Mouse (Mus musculus): ENCODE measurements at regions not wholly inside any gene's neighbourhood (a gene's known extent, or its start where the extent isn't known, plus 50 kb on each side); places are given as distances from the start of the nearest gene placed in this dataset. TPM values are rescaled to one million over a fixed set of nuclear protein-coding genes. Genes with fewer than 3 reads are reported as not detected.

DNA sequence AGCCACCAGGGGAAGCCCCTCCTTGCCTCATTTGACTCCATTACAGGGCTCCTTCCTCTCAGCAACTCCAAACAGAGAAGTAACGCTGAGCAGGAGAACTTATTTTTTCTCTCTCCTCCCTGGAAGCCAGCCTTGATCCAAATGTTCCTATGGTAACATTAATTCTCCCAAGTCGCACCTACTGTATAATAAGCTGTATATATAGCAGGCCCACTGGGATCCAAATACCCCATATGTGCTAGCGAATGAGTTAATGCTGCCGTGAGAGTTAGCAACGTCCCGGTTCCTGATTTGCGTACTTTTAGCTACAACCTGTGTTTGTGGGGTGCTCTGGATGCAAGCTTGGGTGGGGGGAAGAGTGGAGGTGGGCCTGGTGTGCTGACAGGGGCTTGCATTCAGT, 75.4 kb upstream of the Zfp507 start:
- DNase-seq (ENCODE audit: low spot score): no peak
- no peaks in the 10 kb centered on the region for H3K36me3 ChIP-seq (ENCODE audit: control insufficient read depth, insufficient read depth, low read length)
- no peak overlapping the region for H3K27ac ChIP-seq (replicated peaks)
- WGBS: 62% methylated on average over 7 of the region's 7 CpGs
- ATAC-seq (ENCODE audit: low FRiP score, low TSS enrichment): no peak
- H3K4me3 ChIP-seq (ENCODE audit: low read depth, low read length): no peak overlapping the region
- no peak overlapping the region for H3K4me2 ChIP-seq (replicated peaks; ENCODE audit: low read depth)
- no peak overlapping the region for H3K9ac ChIP-seq (ENCODE audit: low read length)
- H3K9me3 ChIP-seq (ENCODE audit: control insufficient read depth, low read length): no peaks in the 10 kb centered on the region
- no peaks in the 10 kb centered on the region for H3K4me1 ChIP-seq (replicated peaks; ENCODE audit: control insufficient read depth, insufficient read depth)
- no peaks in the 10 kb centered on the region for H3K27me3 ChIP-seq (ENCODE audit: control insufficient read depth, insufficient read depth, low read length)
- TF ChIP-seq CTCF (IDR thresholded peaks at IDR 0.05; ENCODE audit: low read depth) (no peak), EP300 (optimal IDR thresholded peaks at IDR 0.05) (no peak)

- H3K4me1 ChIP-seq (replicated peaks; ENCODE audit: control insufficient read depth, insufficient read depth): no peaks in the 10 kb centered on the region
- no peak for DNase-seq (ENCODE audit: low spot score)
- H3K4me2 ChIP-seq (replicated peaks; ENCODE audit: low read depth): no peak overlapping the region
- TF ChIP-seq EP300 (optimal IDR thresholded peaks at IDR 0.05) (no peak), CTCF (IDR thresholded peaks at IDR 0.05; ENCODE audit: low read depth) (no peak)
- ATAC-seq (ENCODE audit: low FRiP score, low TSS enrichment): no peak
- no peaks in the 10 kb centered on the region for H3K27me3 ChIP-seq (ENCODE audit: control insufficient read depth, insufficient read depth, low read length)
- no peak overlapping the region for H3K4me3 ChIP-seq (ENCODE audit: low read depth, low read length)
- WGBS: 62% methylated on average over 10 of the region's 10 CpGs
- no peak overlapping the region for H3K9ac ChIP-seq (ENCODE audit: low read length)
- H3K9me3 ChIP-seq (ENCODE audit: control insufficient read depth, low read length): no peaks in the 10 kb centered on the region
- H3K27ac ChIP-seq (replicated peaks): no peak overlapping the region
- no peaks in the 10 kb centered on the region for H3K36me3 ChIP-seq (ENCODE audit: control insufficient read depth, insufficient read depth, low read length)
Measured at GRCm38 (mm10) chr7:35861049-35861448, 58.2 kb upstream of the Zfp507 start.

GRCm38 (mm10) chr7:35859601-35860000, 56.8 kb upstream of the Zfp507 start:
- peak; percentile 27 for DNase-seq (ENCODE audit: low spot score)
- Histone ChIP-seq H3K27ac (replicated peaks) (no peak overlapping the region), H3K4me3 (ENCODE audit: low read depth, low read length) (no peak overlapping the region), H3K36me3 (ENCODE audit: control insufficient read depth, insufficient read depth, low read length) (no peaks in the 10 kb centered on the region), H3K27me3 (ENCODE audit: control insufficient read depth, insufficient read depth, low read length) (no peaks in the 10 kb centered on the region), H3K4me1 (replicated peaks; ENCODE audit: control insufficient read depth, insufficient read depth) (no peaks in the 10 kb centered on the region), H3K4me2 (replicated peaks; ENCODE audit: low read depth) (no peak overlapping the region), H3K9me3 (ENCODE audit: control insufficient read depth, low read length) (no peaks in the 10 kb centered on the region), H3K9ac (ENCODE audit: low read length) (no peak overlapping the region)
- no peak for ATAC-seq (ENCODE audit: low FRiP score, low TSS enrichment)
- TF ChIP-seq CTCF (IDR thresholded peaks at IDR 0.05; ENCODE audit: low read depth) (peak; percentile 72), EP300 (optimal IDR thresholded peaks at IDR 0.05) (no peak)
- 22% methylated on average over 3 of the region's 3 CpGs for WGBS

DNA sequence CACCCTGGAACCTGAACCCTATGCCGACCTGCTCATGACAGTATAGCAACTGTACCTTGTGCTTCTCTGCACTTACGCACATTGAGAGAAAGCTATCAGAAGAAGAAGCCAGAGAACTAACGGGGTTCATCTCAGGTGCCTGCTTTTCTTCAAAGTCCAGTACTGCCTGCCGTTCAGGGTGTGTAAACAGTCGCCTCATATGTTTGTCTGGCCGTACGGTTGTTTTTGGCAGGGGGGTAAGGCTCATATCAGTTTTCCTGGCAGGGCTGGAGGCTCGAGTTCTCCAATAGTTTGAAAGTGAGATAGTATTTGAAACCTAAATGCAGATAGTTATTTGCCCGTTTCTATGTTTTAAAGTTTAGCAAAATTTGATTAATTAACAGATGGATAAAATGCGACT, 54.9 kb upstream of the Zfp507 start:
- Histone ChIP-seq H3K9me3 (ENCODE audit: control insufficient read depth, low read length) (no peaks in the 10 kb centered on the region), H3K27me3 (ENCODE audit: control insufficient read depth, insufficient read depth, low read length) (no peaks in the 10 kb centered on the region), H3K36me3 (ENCODE audit: control insufficient read depth, insufficient read depth, low read length) (no peaks in the 10 kb centered on the region), H3K4me3 (ENCODE audit: low read depth, low read length) (no peak overlapping the region), H3K4me1 (replicated peaks; ENCODE audit: control insufficient read depth, insufficient read depth) (no peaks in the 10 kb centered on the region), H3K4me2 (replicated peaks; ENCODE audit: low read depth) (no peak overlapping the region), H3K9ac (ENCODE audit: low read length) (no peak overlapping the region), H3K27ac (replicated peaks) (no peak overlapping the region)
- ATAC-seq (ENCODE audit: low FRiP score, low TSS enrichment) (no peak), DNase-seq (ENCODE audit: low spot score) (no peak)
- 34% methylated on average over 10 of the region's 10 CpGs for WGBS
- TF ChIP-seq CTCF (IDR thresholded peaks at IDR 0.05; ENCODE audit: low read depth) (no peak), EP300 (optimal IDR thresholded peaks at IDR 0.05) (no peak)

Small RNA genes in the stretch of these regions (microRNA-seq; reads per million reads assigned to microRNA genes)
- not detected for gene Gm23292
